Mouse (Mus musculus) kidney, adult 2 months (tissue): ENCODE data around the gene Wasf1. TPM values are rescaled to one million over a fixed set of nuclear protein-coding genes. Genes with fewer than 3 reads are reported as not detected.

Experiments
- DNase-seq: peaks from one replicate; pipeline ENCODE4 v3.0.0; 2021
- H3K27ac ChIP-seq: fragments of 200-500 bp; 2 replicates; pipeline ENCODE4 v1.5.1; 2012; ENCODE audit warnings: low read depth, low read length, control low read depth, inconsistent platforms; ENCODE audit not compliant: insufficient read depth
- H3K27me3 ChIP-seq: fragments of 200-500 bp; replicated peaks from 2 replicates; pipeline ENCODE4 v1.6.1; 2012; ENCODE audit warnings: mild to moderate bottlenecking, moderate library complexity, low read length, inconsistent platforms; ENCODE audit not compliant: control insufficient read depth, insufficient read depth
- H3K36me3 ChIP-seq: fragments of 200-500 bp; 2 replicates; pipeline ENCODE4 v1.6.1; 2012; ENCODE audit warnings: mild to moderate bottlenecking, moderate library complexity, low read length, inconsistent platforms; ENCODE audit not compliant: control insufficient read depth, insufficient read depth
- H3K4me1 ChIP-seq: fragments of 200-500 bp; 2 replicates; pipeline ENCODE4 v1.6.1; 2011; ENCODE audit warnings: low read length; ENCODE audit not compliant: control insufficient read depth, insufficient read depth
- H3K4me3 ChIP-seq: fragments of 200-500 bp; 2 replicates; pipeline ENCODE4 v1.5.1; 2011; ENCODE audit warnings: mild to moderate bottlenecking, low read depth, low read length, control low read depth; ENCODE audit not compliant: insufficient read depth
- CTCF ChIP-seq: fragments of 200-500 bp; conservative IDR thresholded peaks from 2 replicates; pipeline ENCODE4 v1.5.1; 2011; ENCODE audit warnings: low read depth, mild to moderate bottlenecking, control low read depth, low read length, moderate library complexity, mixed read lengths; ENCODE audit not compliant: insufficient read depth, insufficient read length
- POLR2A ChIP-seq: fragments of 200-500 bp; IDR thresholded peaks from one replicate; pipeline ENCODE4 v1.6.1; 2011; ENCODE audit warnings: low read depth, low read length, control low read depth
- WGBS: fragments of 180-500 bp; shearing (Covaris S2); methylation state at CpG from one replicate; pipeline ENCODE4 v1.1.7; 2018; 5-methylcytosine and 5-hydroxymethylcytosine counted together
- polyA plus RNA-seq: library from polyadenylated mRNA; depleted of rRNA; stranded (reverse); fragments of >200 nt; gene quantifications from 2 replicates; pipeline ENCODE4 v1.2.3, GENCODE M21; 2012; rRNA removed

Wasf1 gene
- 1.3 and 1.4 TPM in 2 replicates for polyA plus RNA-seq

GRCm38 (mm10) chr10:40882831-40883643 is at the start of gene Wasf1, which contains the start of gene Cdc40:
Gene Wasf1, plus strand, starts transcription at chr10:40883475.
Gene Cdc40, minus strand, starts transcription at chr10:40883311.
- no peaks in the 10 kb centered on the region for H3K36me3 ChIP-seq
- peak; percentile 98 for DNase-seq
- under 1% methylated on average over 44 of the region's 44 CpGs for WGBS
- H3K27ac ChIP-seq = peak within 1 kb of the TSS; percentile 89
- H3K4me3 ChIP-seq = peak within 1 kb of the TSS; percentile 95
- no peaks in the 10 kb centered on the region for H3K27me3 ChIP-seq
- TF ChIP-seq POLR2A = peak; percentile 89
- no peak for TF ChIP-seq CTCF
- H3K4me1 ChIP-seq = 0 out of 2 replicates have a peak, but pooled peaks cover 3% of the 10 kb centered on the region

GRCm38 (mm10) chr10:40840086-40840485 is 43.2 kb upstream of the Wasf1 start:
- 86% methylated on average over 5 of the region's 5 CpGs for WGBS
- Histone ChIP-seq H3K4me3 (no peak overlapping the region), H3K27ac (no peak overlapping the region), H3K4me1 (no peaks in the 10 kb centered on the region), H3K36me3 (peaks cover 4% of the 10 kb centered on the region; the same call in 1 of the 2 replicates), H3K27me3 (no peaks in the 10 kb centered on the region)
- DNase-seq = peak; percentile 6
- TF ChIP-seq POLR2A = no peak
- TF ChIP-seq CTCF = no peak

- no peak for DNase-seq
- Histone ChIP-seq H3K27ac (no peak overlapping the region), H3K4me1 (no peaks in the 10 kb centered on the region; the same call in 1 of the 2 replicates), H3K36me3 (peaks cover 1% of the 10 kb centered on the region; the same call in 1 of the 2 replicates), H3K4me3 (no peak overlapping the region), H3K27me3 (no peaks in the 10 kb centered on the region)
- TF ChIP-seq CTCF (no peak), POLR2A (no peak)
- WGBS = 90% methylated on average over 5 of the region's 5 CpGs
Observed at GRCm38 (mm10) chr10:40843841-40844240, 39.4 kb upstream of the Wasf1 start.

- TF ChIP-seq CTCF = no peak
- TF ChIP-seq POLR2A = no peak
- no peaks in the 10 kb centered on the region; the same call in 1 of the 2 replicates for H3K4me1 ChIP-seq
- H3K36me3 ChIP-seq = peaks cover 1% of the 10 kb centered on the region; the same call in 1 of the 2 replicates
- no peak overlapping the region for H3K4me3 ChIP-seq
- DNase-seq = no peak
- 84% methylated on average over 10 of the region's 10 CpGs for WGBS
- H3K27ac ChIP-seq = no peak overlapping the region
- H3K27me3 ChIP-seq = no peaks in the 10 kb centered on the region
Observed at GRCm38 (mm10) chr10:40844546-40844945, 38.7 kb upstream of the Wasf1 start.

- TF ChIP-seq CTCF = no peak
- TF ChIP-seq POLR2A = no peak
- no peak for DNase-seq
- Histone ChIP-seq H3K4me1 (no peaks in the 10 kb centered on the region; the same call in 1 of the 2 replicates), H3K36me3 (peaks cover 1% of the 10 kb centered on the region; the same call in 1 of the 2 replicates), H3K27me3 (no peaks in the 10 kb centered on the region), H3K4me3 (no peak overlapping the region), H3K27ac (no peak overlapping the region)
- 74% methylated on average over 6 of the region's 6 CpGs for WGBS
Observed at GRCm38 (mm10) chr10:40845626-40846025, 37.6 kb upstream of the Wasf1 start.

GRCm38 (mm10) chr10:40847176-40847874 is 36.0 kb upstream of the Wasf1 start:
- DNase-seq = no peak
- H3K36me3 ChIP-seq = peaks cover 1% of the 10 kb centered on the region; the same call in 1 of the 2 replicates
- peak overlapping the region; percentile 70 for H3K27ac ChIP-seq

More at GRCm38 (mm10) chr10:40847176-40847874, 36.0 kb upstream of the Wasf1 start:
- no peak overlapping the region for H3K4me3 ChIP-seq
- TF ChIP-seq POLR2A (no peak), CTCF (no peak)
- no peaks in the 10 kb centered on the region; the same call in 1 of the 2 replicates for H3K4me1 ChIP-seq
- H3K27me3 ChIP-seq = no peaks in the 10 kb centered on the region
- 65% methylated on average over 10 of the region's 10 CpGs for WGBS
